Mouse (Mus musculus) embryonic facial prominence, embryonic 10.5 days (tissue): ENCODE data around the gene Olfml3. TPM values are rescaled to one million over a fixed set of nuclear protein-coding genes. Genes with fewer than 3 reads are reported as not detected.
A peak's percentile ranks its signal among the peaks of the same experiment; 100 is the strongest.

Experiments used
- DNase-seq: peaks from one replicate; pipeline ENCODE4 v3.0.0-alpha.2; 2017; ENCODE audit warnings: low spot score
- H3K27ac ChIP-seq: fragments of 300-500 bp; sonication (generic); replicated peaks from 2 replicates; pipeline ENCODE4 v1.5.1; 2016; ENCODE audit warnings: mild to moderate bottlenecking
- H3K27me3 ChIP-seq: fragments of 300-500 bp; sonication (generic); replicated peaks from 2 replicates; pipeline ENCODE4 v1.6.1; 2016; ENCODE audit warnings: low read depth, mild to moderate bottlenecking; ENCODE audit not compliant: poor library complexity, severe bottlenecking
- H3K36me3 ChIP-seq: fragments of 300-500 bp; sonication (generic); replicated peaks from 2 replicates; pipeline ENCODE4 v1.6.1; 2016; ENCODE audit warnings: mild to moderate bottlenecking, moderate library complexity
- H3K4me1 ChIP-seq: fragments of 300-500 bp; sonication (generic); 2 replicates; pipeline ENCODE4 v1.6.1; 2016
- H3K4me3 ChIP-seq: fragments of 300-500 bp; sonication (generic); 2 replicates; pipeline ENCODE4 v1.5.1; 2016; ENCODE audit warnings: mild to moderate bottlenecking, moderate library complexity
- H3K9me3 ChIP-seq: fragments of 300-500 bp; sonication (generic); 2 replicates; pipeline ENCODE4 v1.6.1; 2016; ENCODE audit warnings: mild to moderate bottlenecking
- WGBS: fragments of 180-500 bp; shearing (Covaris S2); methylation state at CpG from one replicate; pipeline ENCODE4 v1.1.7; 2016; 5-methylcytosine and 5-hydroxymethylcytosine counted together
- polyA plus RNA-seq: library from polyadenylated mRNA; unstranded; fragments of >200 nt; fragmentation: Nextera tagmentation; extraction: Ambion mirVana; gene quantifications from 2 replicates; pipeline ENCODE4 v1.2.1, GENCODE M21; 2016

Olfml3 gene
- polyA plus RNA-seq, 1 experiment from 2014 or later = 12.5 TPM

GRCm38 (mm10) chr3:103683234-103683965 lies 54.4 kb downstream of the Olfml3 start:
- WGBS = 4% methylated on average over 21 of the region's 21 CpGs
- peak; percentile 14 for DNase-seq
- no peaks in the 10 kb centered on the region for H3K36me3 ChIP-seq
- no peak overlapping the region for H3K27ac ChIP-seq
- peaks cover 25% of the 10 kb centered on the region for H3K27me3 ChIP-seq
- peaks cover 22% of the 10 kb centered on the region for H3K4me1 ChIP-seq
- no peaks in the 10 kb centered on the region for H3K9me3 ChIP-seq
- H3K4me3 ChIP-seq = peak overlapping the region; percentile 40

GRCm38 (mm10) chr3:103682473-103682872 lies 55.3 kb downstream of the Olfml3 start:
- no peaks in the 10 kb centered on the region for H3K36me3 ChIP-seq
- H3K27ac ChIP-seq = no peak overlapping the region
- H3K9me3 ChIP-seq = no peaks in the 10 kb centered on the region
- DNase-seq = no peak
- peaks cover 25% of the 10 kb centered on the region for H3K27me3 ChIP-seq
- 51% methylated on average over 4 of the region's 4 CpGs for WGBS
- peaks cover 22% of the 10 kb centered on the region for H3K4me1 ChIP-seq
- no peak overlapping the region for H3K4me3 ChIP-seq

GRCm38 (mm10) chr3:103678811-103679210 lies 59.0 kb downstream of the Olfml3 start:
- H3K4me3 ChIP-seq = no peak overlapping the region
- H3K27me3 ChIP-seq = peaks cover 18% of the 10 kb centered on the region
- 20% methylated on average over 6 of the region's 6 CpGs for WGBS
- DNase-seq = no peak
- no peaks in the 10 kb centered on the region for H3K36me3 ChIP-seq
- H3K27ac ChIP-seq = no peak overlapping the region
- no peaks in the 10 kb centered on the region for H3K9me3 ChIP-seq
- H3K4me1 ChIP-seq = peaks cover 19% of the 10 kb centered on the region

- Histone ChIP-seq H3K9me3 (no peaks in the 10 kb centered on the region), H3K4me3 (no peak overlapping the region), H3K36me3 (no peaks in the 10 kb centered on the region), H3K27me3 (no peaks in the 10 kb centered on the region), H3K4me1 (no peaks in the 10 kb centered on the region), H3K27ac (no peak overlapping the region)
- WGBS = 50% methylated on average over 7 of the region's 7 CpGs
- no peak for DNase-seq
These were observed 65.1 kb downstream of the Olfml3 start for GRCm38 (mm10) chr3:103672716-103673115.

Other genes starting within 250 kb of the Olfml3 start
- gene Syt6, start 162.8 kb downstream of the Olfml3 start, polyA plus RNA-seq = 2.3 and 4.8 TPM in 2 replicates
- 0.20 TPM in 2 replicates for gene Atg4a-ps, start 91.9 kb downstream of the Olfml3 start, polyA plus RNA-seq
- gene Gm10964, start 1.4 kb upstream of the Olfml3 start, polyA plus RNA-seq = not detected in 2 replicates
- gene Hipk1, start 53.6 kb upstream of the Olfml3 start, polyA plus RNA-seq = 9.9 TPM in 2 replicates
- 36.4 and 41.5 TPM in 2 replicates for gene Dclre1b, start 71.4 kb upstream of the Olfml3 start, polyA plus RNA-seq
- gene Ap4b1, start 71.5 kb upstream of the Olfml3 start, polyA plus RNA-seq = 20.4 and 22.7 TPM in 2 replicates
- 0.16 TPM in 1 of 2 replicates, not detected in the other for gene Gm43064, start 71.6 kb upstream of the Olfml3 start, polyA plus RNA-seq
- gene Bcl2l15, start 94.6 kb upstream of the Olfml3 start, polyA plus RNA-seq = 0.24 and 0.42 TPM in 2 replicates
- 0.11 and 0.33 TPM in 2 replicates for gene Ptpn22, start 121.8 kb upstream of the Olfml3 start, polyA plus RNA-seq
- gene Rsbn1, start 176.1 kb upstream of the Olfml3 start, polyA plus RNA-seq = 14.4 TPM in 2 replicates
- gene Phtf1, start 230.1 kb upstream of the Olfml3 start, polyA plus RNA-seq = 31.4 and 34.2 TPM in 2 replicates